Mouse (Mus musculus) T-helper 2 cell (primary cell): ENCODE results near the gene Stx7.

Source experiments
- in situ Hi-C: fragments of 300-600 bp; cut with MboI, MseI; formaldehyde crosslinking; loops from one replicate; pipeline ENCODE4 v1.15.1; 2025; ENCODE audit warnings: high pct_unique_total_duplicates

Stx7 gene

DNA sequence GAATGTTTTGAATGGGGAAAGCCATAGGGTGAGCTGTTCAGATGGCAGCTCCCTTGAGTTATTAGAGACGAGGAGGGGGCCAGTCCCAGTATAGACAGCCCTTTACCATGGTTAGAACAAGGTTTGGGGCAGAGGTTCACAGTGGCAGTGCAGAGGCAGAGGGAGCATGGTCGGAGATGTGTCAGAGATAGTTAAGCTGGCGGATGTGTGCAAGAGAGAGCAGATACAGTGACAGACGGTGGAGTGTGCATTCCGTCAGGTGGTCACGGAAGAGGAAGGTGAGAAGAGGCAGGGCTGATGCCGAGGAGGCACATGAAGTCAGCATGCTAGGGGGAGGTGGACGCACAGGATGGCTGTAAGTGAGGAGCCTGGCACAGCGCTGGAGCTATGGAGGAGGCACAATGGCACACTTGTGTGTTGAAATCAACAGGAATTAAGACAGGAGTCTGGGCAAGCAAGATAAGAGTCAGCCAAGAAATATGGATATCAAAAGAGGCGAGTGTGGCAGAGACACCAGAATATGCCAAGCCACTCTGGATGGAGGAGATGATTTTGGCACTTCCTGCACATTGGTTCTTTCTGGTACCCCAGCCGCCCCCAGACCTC, 19.0 kb downstream of the Stx7 start:
- in situ Hi-C loops, result no loop called here

DNA sequence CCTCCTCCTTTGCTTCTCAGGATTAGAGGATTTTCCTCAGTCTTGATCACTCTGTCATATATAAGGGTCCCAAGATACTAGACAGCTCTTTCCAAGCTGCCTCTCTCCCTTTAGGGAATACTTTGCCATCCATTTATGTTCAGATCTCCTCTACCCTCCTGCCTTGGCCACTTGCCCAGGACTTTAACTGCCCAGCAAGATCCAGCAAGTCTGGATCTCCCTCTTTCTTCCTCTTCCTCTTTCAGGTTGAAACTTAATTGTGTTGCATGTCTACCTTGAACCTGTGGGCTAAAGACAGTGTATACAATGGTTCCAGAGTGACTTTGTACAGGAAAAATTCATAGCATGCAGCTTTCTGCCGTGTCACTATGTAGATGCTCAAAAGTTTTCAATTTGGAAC, 19.8 kb downstream of the Stx7 start:
- in situ Hi-C loops, result no loop called here

DNA sequence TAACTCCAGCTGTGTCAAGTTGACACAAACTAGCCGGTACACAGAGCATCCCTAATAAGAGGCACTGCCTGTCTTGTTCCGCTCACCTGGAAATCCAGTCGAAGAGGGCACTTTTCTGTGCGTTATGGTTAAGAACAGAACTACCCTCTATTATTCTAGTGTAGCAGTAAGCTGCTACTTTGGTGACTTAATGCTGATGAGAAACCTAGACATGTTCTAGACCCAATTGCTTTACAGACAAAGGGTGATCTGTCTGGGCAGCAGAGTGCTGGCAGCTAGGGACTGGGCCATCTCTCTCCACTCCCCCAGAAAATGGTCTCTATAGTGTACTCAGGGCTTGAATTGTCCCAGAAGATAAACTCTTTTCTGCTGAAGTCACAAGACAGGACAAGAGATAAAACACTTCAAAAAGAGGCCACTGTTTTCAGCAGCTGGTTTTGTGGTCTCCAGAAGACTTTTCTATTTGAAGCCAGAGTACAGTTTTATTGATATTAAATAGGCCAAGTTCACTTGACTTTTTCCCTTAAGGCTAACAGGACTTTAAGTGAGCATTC, 22.9 kb downstream of the Stx7 start:
- in situ Hi-C loops, result no loop called here

DNA sequence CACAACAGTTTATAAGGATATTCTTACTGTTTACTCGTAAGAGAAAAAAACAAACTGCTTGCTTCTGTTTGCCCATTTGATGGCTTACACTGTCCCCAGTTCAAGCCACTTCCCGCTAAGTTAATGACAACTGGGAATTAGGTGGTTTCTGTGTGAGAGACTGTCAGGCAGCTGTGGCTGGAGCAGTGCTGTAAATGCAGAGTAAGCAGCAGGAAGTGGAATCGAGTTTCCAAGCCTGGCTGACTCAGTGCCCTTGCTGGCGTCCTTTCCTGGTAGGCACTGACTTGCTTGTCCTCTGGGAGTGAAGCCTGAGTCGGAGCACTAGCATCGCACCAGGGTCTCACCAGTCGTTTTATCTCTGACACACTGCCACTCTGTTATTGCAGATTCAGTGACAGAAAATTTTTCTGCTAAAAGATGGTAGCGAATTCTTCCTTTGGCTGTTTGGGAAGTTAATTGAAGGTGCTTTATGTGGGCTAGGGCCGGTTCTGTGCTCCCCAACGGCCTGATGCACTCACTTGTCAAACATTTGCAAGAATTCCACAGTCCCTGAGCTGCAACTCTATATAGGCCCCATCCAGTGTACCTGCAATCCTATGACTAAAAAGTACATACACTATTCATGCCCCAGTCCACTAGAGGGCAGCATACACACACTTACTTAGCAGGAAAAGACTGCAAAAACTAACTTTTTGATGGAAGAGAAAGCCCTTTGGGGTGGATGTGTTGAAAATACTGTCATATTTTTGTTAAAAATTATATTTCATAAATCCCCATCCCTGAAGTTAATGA, 24.3 kb downstream of the Stx7 start:
- in situ Hi-C loops, result no loop called here

DNA sequence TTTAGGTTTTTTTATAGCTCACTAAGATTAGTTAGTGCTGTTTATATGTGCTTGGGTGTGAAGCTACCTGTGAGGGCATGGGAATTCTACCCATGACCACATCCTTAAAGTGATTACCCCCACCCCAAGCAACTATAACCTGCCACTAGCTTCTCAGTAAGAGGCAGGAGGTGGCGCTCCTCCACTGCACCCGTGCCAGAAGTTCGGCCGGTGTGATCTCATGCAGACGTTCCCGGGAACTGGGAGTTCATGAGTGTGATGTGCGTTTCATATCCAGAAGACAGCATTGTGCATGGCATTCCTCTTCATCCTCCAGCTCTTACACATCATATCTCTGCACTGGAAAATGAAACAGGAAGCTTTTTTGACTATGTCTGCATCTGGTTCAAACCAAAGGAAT, 41.3 kb downstream of the Stx7 start:
- in situ Hi-C loops, result no loop called here

DNA sequence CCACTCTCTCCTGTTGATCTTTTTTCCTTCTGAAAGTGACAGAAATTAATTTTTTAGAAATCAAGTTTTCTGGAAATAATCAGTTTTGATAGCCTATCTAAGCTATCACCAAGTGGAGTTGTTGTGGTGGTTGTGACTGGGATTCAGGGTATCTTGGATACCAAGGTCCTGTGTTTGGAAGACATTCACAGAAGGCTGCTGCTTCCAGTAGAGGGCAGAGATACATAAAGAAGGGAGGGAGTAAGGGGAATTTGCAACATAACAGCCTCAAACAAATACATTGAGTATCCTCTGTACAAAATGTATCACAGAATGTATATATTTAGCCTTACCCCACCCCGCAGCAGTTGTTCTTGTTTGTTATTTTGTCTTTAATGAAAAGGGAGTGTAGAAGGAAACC, 42.9 kb downstream of the Stx7 start:
- in situ Hi-C loops, result no loop called here

DNA sequence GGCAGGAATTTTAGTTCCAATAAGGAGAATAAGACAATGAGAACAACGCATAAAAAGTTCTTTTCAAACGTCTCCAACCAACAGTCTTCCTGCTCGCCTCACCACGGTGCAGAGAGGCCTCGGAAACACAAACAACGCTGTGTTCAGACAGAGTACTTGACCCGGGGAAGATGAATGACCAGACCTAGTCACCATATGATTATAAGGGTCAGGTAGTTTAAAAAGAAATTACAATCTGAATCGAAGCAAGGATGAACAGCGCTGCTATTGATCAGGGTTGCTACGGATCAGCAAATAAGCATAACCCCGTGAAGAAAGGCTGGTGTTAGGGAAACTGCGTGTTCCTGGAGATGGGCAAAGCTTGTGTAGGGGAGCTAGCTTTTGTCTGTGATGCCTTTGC, 50.2 kb downstream of the Stx7 start:
- in situ Hi-C loops, result no loop called here

DNA sequence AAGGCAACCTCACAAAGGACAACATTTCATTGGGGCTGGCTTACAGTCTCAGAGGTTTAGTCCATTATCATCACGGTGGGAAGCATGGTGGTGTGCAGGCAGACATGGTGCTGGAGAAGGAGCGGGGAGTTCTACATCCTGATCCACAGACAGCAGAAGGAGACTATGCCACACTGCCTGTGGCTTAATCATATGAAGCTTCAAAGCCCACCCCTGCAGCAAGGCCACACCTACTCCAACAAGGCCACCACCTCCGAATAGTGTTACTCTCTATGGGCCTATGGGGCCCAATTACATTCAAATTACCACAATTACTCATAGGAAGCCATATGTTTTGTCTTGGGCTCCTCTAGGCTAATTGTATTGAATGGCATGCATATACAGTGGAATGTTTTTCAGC, 51.0 kb downstream of the Stx7 start:
- in situ Hi-C loops, result loop anchor here (10.0 kb wide), 1 partner anchor 1255 kb away; no protein-coding TSS in a partner anchor

DNA sequence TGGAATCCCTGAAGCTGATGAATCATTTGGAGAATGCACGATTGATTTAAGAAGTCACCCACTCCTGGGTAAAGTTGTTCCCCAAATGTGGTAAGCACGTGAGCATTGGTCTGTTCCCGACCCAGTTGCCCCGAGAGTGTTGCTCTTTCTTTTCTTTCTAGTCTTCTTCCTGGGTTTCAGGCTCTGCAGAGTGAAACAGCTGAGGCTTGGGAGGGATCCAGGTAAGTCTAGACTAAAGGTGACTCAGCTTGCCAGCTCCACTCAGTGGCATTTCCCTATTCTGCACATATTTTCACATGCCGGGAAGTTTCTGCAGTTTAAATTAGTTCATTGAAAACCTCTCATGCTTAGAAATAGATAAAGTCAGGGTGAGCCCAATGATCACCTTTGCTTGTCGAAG, 61.0 kb downstream of the Stx7 start:
- in situ Hi-C loops, result no loop called here

DNA sequence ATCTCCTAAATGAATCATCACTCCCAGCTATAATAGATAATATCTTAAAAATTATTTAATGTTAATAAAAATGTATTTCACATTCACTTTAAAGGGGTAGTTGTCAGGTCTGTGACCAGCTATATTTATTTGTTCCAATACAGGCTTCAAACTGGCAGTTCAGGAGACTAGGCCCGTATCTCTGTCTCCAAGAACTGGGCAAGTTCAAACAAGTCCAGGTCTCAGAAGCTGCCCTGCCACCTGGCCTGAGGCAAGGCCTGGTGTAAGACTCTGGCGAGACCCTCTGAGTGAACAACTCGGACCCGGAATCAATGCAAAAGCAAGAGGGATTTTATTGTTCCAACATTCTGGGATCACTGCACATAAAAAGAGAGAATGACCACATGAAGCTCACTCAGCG, 64.2 kb downstream of the Stx7 start:
- in situ Hi-C loops, result no loop called here

DNA sequence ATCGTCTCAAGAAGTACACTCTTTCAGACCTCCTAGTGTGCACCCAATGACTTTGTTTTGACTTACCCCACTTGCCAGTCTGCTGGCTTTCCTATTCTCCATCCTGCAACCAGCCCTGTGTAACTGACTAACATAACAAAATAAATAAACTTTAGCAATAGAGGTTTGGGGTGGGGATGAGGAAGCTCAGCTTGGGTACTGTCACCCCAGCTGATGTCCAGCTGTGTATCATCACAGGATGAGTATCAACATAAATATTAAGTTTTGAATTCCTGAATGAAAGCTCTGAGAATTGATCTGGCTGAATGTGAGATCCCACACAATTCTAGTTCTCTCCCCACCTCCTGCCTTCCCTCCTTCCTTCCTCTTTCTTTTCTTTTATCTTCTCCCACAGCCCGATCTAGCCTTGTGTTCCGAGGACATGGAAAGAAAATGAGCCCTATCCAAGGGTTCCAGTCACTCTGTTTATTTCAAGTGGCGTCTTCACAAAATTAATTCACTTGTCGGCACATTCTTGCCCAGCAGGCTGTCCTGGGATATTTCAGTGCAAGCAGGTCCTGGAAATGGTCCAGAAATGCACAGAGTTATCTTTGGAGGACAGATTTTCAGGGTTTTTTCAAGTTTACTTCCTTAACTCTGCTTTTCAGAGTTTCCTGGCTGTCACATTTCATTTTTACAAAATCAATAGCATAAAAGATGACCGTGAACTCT, 68.6 kb downstream of the Stx7 start:
- in situ Hi-C loops, result loop anchor here (5.0 kb wide), 1 partner anchor 50 kb away; no protein-coding TSS in a partner anchor

DNA sequence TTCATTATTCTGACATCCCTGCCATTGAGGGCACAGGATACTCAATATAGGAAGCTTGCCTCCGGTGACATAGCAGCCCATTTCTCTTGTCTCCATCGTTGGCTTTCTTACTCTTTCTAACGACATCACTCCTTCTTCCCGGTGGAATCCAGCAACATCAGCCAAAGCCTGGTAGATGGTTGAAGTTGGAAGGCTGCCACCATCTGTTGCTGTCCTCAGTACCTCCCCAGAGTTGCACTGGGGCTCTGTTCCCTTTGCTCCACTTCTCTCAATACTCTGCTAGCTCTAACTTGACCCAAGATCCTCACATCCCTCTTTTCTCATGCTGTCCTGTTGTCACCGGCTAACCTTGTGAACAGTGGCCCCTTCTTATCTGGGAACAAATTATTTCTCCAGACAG, 71.8 kb downstream of the Stx7 start:
- in situ Hi-C loops, result no loop called here

DNA sequence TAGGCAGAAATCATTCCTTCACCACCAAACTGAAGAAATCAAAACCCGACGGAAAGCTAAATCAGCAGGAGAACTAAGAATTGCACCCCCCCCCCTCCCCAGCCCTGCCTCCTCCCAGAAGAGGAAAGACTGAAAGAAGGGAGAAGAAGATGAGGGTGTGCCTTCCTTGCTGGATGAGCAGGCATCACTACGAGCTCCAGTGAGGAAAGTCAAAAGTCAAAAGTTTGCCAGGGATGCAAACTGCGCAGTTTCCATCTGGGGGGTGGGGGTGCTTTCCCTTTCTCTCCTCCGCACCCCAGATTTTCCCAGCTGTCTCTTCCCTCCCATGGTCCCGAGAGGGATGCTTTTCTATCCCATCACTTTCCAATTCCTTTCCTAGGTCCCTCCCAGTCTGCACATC, 73.8 kb downstream of the Stx7 start:
- in situ Hi-C loops, result no loop called here

DNA sequence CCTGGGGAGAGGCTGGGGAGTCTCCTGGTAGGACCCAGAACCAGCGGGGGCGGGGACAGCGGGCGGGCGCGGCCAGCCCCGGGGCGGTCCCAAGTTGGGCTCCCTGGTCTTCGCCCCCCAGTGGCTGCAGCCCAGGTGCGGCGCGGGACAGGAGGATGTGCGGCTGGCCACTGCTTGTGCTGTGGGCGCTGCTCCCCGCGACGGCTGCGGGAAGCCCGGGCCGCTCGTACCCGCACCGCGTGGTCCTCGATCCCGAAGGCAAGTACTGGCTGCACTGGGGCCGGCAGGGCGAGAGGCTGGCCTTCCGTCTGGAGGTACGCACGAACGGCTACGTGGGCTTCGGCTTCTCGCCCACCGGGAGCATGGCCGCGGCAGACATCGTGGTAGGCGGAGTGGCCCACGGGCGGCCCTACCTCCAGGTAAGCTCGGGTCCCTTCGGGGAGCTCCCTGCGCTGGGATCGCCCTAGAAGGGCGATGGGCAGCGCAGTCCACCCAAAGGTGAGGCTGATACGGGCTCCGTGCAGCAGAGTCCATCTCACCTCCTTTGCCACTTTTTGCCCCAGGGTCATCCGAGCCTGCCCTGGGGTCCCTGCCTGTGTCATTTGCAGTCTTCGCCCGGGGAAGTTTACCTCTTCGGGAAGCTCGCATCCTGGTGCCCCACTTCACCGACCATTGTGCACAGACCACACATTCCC, 74.5 kb downstream of the Stx7 start, which contains the start of gene Moxd1:
Gene Moxd1, plus strand, starts transcription at position 69 of the 695 bp plus-strand sequence.
- in situ Hi-C loops, result no loop called here

DNA sequence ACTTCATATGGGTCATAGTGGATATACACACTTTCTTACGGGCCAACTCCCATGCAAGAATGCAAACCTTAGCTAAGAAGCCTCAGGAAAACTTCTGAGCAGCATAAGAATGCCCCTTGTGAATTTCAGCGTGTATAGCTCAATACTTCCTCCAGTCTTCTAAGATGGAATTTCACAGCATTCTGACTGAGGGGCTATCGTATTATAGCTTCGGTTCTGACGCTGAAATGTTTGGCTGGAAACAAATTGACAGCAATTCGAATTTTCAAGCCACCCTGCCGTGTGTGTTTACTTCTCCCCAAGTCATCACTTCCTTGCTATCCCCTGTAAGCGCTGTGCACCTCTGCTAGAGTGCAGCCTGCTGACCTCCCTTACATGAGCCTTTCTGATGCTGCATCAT, 75.5 kb downstream of the Stx7 start:
- in situ Hi-C loops, result no loop called here

DNA sequence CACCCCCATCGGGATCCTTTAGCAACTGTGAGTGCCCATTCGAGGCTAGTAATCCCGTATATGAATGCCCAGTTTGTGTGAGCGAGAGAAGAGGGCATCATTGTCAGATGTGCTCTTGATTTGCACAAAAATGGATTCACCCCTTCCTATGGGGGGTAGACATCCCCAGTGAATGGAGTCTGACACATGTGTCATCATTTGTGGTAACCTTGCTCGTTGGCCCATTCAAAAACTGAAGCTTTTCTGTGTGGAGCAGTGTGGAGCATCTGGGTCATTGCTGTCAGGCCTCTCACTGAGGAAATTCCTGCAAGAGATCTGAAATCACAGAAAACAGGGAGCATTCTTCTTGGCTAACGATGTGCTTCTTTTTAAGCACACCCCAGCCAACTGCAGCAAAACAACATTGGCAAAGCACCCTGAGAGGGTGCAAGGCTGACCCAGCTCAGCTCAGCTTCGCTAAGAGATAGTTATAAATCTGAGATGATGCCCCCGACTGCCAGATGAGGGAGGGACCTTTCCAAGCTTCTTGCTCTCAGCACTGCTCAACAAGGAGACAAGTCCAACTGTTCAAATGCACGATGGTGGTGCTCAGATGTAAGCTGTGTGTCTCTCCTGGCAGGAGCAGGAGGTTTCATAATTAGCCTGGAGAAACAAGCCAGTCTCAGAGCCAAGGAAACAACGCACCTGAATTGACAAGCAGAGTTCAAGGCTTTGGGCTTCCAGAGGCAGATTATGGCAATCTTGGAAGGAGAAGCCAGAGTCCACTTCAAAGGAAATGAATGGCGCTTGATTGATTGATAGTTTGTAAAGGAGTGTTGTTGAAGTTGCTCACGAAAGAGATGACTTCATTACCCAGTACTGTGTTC, 79.4 kb downstream of the Stx7 start:
- in situ Hi-C loops, result no loop called here

DNA sequence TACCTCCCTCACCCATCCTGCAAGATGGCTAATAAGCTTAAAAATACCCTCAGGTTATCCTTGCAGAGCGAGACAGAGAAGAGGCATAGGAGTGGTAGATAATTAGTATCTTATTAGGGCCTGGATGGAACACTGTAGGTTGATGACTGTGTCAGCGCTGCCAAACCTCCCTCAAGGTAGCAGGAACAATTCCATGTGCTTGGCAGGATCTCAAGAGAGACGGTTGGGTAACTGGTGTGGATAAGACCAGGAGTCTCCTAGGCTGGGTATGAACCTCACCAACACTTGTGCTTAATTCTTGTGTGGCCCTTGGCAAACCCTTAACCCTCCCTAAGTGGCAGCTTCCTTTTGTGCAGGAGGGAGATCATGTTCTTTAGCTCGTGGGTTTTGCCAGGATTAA, 83.2 kb downstream of the Stx7 start:
- in situ Hi-C loops, result no loop called here

DNA sequence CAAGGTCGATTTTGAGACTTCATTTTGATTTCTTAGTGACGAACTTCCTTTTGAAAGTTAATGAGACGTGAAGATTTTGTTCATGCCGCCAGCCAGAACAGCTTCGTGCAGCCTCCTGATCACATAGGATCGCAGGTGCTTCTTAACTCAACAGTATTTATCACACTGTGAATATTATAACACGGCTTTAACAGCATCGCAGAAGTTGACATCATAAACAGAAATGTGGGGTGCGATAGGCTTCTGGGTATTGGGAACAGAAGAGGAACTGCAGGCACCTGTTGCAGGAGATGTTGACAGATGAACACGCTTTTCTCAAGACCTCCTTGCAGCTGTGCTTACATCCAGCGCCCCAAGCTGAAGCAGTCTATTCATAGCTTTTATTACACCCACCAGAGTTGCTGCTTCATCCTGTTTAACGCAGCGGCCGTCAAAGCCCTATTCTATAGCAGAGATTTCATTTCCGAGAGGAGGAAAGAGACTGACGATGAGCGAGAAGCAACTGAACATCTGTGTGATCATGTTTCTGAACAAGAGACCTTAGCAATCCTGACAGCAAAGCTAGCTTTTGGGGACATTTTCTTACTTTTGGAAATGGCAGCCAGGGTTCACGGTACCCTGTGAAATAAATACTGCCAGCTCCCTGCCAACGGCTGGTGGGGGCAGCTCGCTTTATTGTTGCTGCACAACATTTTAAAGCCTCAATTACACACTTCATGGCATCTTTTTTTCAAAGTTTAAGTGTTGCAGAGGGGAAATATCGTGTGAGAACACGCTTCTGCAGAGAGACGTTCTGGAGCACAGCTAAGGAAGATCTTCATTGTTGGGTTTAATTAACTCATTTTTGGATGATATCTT, 86.6 kb downstream of the Stx7 start:
- in situ Hi-C loops, result no loop called here
